Mouse (Mus musculus) forelimb bud, embryonic 11.5 days (tissue): Measurements from ENCODE around the gene Cyp2c69.
"Not testable (repeated sequence)": the region's sequence is repeated elsewhere in the genome, so short reads cannot be mapped to it uniquely, and the experiment has no call there.

Source experiments
- DNase-seq: peaks from one replicate; pipeline ENCODE4 v3.0.0-alpha.2; 2012; ENCODE audit warnings: low read depth, low spot score

Gene Cyp2c69

DNA sequence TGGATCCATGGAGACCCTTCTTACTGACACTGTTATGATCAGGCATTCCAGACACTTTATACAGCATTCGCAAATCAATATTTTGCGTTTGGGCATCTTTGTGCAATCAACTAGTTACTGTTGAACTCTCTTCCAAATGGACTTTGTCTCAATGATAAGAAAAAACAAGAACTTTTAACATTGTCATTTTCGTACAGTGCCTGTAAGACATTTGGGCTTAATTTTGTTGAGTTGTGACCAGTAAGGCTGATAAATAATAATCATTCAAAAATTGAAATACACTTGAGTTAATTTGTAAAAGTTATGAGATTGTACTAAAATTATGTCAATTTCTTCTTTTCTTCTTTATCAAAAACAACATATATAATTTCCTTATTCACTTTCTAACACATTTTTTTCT, at the start of gene Cyp2c69:
TSS of gene Cyp2c69 (minus strand) at position 101 of the 400 bp plus-strand sequence.
- DNase-seq, result not testable (repeated sequence)

DNA sequence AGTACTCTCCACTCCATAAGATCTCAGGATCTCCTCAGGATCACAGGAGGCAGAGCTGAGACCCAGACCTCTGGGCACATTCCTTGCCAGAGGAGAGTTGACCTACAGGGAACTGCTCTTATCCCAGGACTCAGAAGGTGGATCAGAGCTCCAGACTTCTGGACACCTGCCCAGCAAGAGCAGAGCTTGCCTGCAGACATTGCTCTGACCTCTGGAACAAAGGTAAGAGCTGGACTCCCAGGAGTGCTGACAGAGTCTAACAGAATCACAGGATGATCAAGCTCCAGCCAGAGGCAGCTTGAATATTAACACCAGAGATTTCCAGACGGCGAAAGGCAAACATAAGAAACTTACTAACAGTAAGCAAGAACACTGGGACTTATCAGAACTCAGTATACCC, 48.8 kb upstream of the Cyp2c69 start:
- no peak for DNase-seq

DNA sequence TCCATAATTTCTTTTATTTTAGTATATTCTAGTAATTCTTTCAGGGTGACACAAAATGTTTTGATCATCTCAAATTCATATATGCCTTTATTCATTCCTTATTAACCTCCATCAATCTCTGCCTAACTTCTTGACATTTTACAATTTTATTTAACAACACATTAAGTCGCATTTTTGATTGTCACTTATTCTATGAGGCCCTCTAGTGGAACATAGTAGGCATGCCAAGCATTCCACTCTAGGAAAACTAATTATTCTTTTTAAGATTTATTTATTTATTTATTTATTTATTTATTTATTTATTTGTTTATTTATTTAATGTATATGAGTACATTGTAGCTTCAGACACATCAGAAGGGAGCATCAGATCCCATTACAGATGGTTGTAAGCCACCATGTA, 43.4 kb upstream of the Cyp2c69 start:
- DNase-seq, result no peak

DNA sequence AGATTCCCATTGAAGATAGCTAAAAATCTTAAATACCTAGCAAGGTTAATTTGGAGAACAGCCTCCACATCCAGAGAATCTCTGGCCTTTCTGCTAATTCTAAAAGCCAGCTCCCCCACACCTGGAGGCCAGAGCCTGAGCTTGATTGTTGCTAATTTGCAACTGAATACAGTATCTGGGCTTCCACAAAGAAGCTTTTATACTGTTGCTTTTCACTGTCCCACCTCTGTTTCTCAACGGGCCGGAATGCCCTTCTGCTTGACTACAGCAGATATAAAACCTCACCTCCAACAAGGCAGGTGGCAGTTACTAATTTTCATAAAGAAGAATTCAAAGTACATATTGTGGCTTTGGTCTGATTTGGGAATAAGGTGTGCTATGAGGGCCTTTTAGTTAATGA, 15.1 kb upstream of the Cyp2c69 start:
- no peak for DNase-seq

DNA sequence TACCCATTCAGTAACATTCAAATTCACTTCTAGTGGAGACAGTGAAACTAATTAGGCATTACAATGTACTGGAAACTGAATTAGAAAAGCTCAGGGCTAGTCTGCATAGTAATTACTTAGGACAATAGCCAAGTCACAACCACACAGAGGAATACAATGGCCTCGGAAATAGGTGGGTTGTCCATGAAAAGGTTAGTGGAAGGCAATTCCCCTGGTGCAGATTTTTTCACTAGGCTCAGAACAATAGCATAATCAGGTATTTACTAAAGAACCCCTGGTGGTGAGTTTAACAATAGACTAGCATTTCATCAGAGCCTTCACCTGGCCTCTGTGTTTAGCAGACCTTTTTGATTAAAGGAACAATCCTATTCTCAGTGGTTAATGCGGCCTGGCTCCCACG, 3.5 kb upstream of the Cyp2c69 start:
- not testable (repeated sequence) for DNase-seq

DNA sequence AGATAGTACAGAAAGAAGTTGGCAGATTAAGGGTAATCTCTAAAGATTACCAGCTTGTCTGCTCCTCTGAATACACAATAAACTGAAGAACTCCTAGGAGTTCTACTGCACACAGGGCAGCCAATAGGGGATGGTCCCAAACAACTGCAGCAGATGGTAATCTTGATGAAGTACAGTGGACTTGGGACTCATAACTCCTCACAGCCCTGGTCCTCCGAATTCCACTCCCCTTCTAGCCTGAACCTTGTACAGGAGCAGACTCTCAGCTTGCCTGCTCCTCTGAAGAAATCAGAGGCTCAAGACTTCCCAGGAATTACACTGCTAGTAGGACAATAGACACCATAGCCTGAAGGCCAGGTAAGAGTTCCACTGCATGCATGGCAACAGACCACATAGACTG, 20.5 kb downstream of the Cyp2c69 start:
- no peak for DNase-seq

DNA sequence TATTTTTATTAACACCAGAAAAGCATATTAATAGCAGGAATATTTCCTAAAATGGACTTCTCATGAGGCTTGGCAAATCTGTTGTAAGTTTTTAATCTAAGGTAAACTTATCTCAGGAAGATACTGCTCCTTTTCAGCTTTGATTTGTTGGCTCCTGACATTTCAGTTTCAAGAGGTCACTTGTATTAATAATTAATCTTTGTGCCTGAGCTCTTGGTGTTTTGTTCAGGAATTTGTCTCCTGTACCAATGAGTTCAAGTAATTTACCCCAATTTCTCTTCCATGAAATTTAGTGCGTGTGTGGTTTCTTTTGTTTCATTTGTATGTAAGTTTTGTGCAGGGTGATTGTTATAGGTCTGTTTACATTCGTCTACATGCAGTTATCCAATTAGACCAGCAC, 65.7 kb downstream of the Cyp2c69 start:
- not testable (repeated sequence) for DNase-seq

DNA sequence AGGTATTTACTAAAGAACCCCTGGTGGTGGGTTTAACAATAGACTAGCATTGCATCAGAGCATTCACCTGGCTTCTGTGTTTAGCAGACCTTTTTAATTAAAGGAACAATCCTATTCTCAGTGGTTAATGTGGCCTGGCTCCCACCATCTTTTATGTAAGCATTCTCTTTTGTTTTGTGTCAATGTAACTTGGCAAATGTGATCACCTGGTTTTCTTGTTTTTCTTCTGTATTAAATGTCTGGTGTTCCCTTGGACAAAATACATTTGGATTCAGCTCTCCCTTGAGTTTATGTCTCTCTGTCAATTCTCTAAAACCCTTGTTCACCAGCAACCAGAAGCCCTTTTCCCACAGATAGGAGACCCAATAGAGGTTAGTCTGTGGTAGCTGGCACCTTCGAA, 70.2 kb downstream of the Cyp2c69 start:
- not testable (repeated sequence) for DNase-seq

DNA sequence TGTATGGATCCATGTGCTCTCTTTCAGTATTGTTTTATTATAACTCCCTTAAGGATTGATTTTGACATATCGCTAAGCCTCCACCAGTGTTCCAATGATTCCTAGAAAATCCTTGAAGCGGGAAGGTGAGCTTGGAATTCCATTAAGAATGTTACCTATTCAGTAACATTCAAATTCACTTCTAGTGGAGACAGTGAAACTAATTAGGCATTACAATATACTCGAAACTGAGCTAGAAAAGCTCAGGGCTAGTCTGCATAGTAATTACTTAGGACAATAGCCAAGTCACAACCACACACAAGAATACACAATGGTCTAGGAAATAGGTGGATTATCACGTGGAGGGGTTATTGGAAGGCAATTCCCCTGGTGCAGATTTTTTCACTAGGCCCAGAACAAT, 70.6 kb downstream of the Cyp2c69 start:
- not testable (repeated sequence) for DNase-seq

DNA sequence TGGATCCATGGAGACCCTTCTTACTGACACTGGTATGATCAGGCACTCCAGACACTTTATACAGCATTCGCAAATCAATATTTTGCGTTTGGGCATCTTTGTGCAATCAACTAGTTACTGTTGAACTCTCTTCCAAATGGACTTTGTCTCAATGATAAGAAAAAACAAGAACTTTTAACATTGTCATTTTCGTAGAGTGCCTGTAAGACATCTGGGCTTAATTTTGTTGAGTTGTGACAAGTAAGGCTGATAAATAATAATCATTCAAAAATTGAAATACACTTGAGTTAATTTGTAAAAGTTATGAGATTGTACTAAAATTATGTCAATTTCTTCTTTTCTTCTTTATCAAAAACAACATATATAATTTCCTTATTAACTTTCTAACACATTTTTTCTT, 73.9 kb downstream of the Cyp2c69 start, which contains the start of gene Cyp2c40:
TSS of gene Cyp2c40 (minus strand) at position 101 of the 400 bp plus-strand sequence.
- not testable (repeated sequence) for DNase-seq
